Mouse (Mus musculus): ENCODE data around the gene Omp.

DNA sequence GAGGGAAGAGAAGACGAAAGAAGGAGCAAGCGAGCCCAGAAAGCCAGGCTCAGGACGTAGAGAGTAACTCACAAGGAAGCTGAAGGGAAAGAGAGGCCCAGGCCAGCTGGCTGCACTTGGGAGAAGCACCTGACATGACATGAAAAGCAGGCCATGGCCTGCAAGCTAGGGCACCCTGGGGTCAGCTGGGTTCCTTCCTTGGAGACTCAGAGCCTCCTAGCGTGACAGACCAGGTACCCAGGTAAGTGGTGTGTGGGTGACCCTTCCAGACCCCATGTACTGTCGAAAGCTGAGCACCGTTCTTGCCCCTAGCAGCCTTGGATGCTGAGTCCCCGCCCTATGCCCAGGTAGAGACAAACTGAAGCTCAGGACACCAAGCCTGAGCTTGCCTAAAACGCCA, 27.4 kb upstream of the Omp start:
- no peak for TF ChIP-seq CTCF (conservative IDR thresholded peaks at IDR 0.05; ENCODE audit: low read length)
- TF ChIP-seq NANOG (IDR thresholded peaks at IDR 0.05; ENCODE audit: borderline replicate concordance, low read length): no peak
